Mouse (Mus musculus) adrenal gland, postnatal 36 days (tissue): Measurements from ENCODE around the gene Eno1. TPM values are rescaled to one million over a fixed set of nuclear protein-coding genes. Genes with fewer than 3 reads are reported as not detected.
"Not testable (repeated sequence)": the region's sequence is repeated elsewhere in the genome, so short reads cannot be mapped to it uniquely, and the experiment has no call there.

Experiments
- DNase-seq, 2 experiments: peaks; one replicate each; pipeline ENCODE4 v3.0.0; 2021; ENCODE audit warnings: mixed read lengths in 1 of 2
- total RNA-seq, 2 experiments: library from RNA; stranded (reverse); gene quantifications; 2 replicates each; pipeline ENCODE4 v1.2.3; 2021

Gene Eno1
- total RNA-seq, 2 experiments from 2014 or later: 468 to 482 TPM

DNA sequence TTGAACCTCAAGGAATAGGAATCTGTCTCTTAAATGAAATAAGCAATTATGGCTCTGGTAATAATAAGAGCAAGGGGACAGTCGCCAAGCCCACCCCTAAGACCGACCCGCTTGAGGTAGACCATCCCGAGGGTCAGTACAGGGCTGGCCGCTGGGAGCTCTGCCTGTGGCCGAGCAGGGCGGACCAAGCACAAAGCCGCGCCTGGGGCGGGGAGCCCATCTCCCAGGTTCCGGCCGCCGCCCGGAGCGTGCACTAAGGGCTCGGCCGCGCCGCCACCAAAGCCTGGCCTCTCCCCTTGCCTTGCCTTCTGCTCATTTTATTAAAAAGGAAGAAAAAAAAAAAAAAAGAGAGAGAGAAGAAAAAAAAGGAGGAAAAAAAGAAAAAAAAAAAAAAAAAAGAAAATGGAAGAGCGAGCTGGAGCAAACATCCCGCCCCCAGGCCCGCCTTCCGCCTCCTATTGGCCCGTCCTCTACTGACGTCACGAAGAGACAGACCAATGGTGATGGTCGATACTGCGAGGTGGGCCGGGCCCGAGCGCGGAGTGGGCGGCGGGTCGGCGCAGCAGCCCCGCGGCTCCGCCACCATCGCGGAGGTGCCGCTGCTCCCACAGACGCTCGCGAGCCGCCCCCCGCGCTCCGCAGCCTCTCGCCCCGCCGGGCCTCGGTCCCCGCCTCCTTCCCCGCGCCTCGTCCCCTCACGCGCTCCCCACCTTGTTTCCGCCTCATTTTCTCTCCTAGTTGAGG, 44.7 kb downstream of the Eno1 start, which contains the start of gene Rere:
Rere (plus strand) TSS at position 629 of the 744 bp plus-strand sequence.
- DNase-seq: peak; percentile 97 to 98

DNA sequence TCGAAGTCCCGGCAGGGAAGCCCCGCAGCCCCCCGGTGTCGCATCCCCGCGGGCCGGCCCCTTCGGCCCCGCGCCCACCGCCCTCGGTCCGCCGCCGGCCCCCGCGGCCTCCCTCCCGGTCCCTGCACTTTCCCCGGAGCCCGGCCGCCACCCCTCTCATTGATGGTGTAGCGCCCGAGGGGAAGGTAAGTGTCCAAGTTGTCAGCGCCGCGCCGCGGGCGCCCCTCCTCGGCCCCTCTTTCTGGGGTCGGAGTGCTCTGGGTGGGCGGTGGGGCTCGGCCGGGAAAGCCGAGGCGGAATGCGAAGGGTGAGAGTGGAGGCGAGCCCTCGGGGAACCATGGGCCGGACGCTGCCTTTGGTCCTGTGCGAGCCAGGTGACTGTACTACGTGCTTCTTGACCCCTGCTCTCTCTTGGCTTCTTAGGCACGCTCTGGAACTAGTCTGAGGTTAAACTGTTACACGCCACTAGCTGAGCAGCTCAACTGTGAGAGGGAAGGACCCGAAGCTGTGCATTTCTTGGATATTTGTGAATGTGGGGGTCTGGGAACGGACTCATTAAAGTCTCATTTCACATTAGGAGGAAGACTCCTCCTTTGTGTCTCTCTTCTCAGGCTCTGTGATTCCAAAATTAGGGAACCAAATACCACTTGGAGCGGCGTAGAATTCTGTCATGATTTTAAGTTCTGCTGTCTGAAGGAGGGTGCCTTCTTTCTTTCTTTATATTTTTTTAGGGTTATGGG, 45.5 kb downstream of the Eno1 start:
- DNase-seq: peak; percentile 47 to 66

- DNase-seq: no peak
Measured at GRCm38 (mm10) chr4:150282631-150283334, 46.3 kb downstream of the Eno1 start.

- no peak for DNase-seq
Measured at GRCm38 (mm10) chr4:150283335-150283638, 46.8 kb downstream of the Eno1 start.

DNA sequence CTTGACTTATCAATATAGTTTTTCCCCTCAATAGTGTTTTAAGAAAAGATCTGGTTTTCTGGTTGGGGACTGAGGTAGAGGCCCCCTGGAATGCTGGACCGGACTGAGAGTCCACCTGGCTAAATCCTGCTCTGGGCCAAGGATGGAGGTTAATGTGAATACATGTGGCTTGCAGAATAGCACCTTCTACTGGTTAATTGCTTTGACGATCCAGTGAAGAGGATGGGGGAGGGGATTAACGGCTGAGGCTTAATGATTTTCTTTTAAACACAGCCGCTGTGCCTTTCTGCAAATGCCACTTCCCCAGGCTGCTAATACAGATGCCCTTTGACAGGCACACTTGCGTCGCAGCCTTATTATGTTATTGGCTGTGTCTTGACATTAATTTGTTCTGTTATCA, 47.5 kb downstream of the Eno1 start:
- DNase-seq: no peak

GRCm38 (mm10) chr4:150286980-150287379, 50.5 kb downstream of the Eno1 start:
- no peak for DNase-seq

DNA sequence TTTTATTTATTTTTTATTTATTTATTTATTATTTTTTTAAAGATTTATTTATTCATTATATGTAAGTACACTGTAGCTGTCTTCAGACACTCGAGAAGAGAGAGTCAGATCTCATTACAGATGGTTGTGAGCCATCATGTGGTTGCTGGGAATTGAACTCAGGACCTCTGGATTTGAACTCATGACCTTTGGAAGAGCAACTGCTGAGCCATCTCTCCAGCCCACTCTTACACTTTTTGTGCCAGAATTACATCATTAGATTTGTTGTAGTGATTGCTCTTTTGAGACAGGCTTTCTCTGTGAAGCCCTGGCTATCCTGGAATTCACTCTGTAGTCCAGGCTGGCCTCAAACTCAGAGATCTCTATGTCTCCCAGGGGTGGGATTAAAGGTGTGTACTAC, 50.9 kb downstream of the Eno1 start:
- DNase-seq: not testable (repeated sequence)

- DNase-seq: no peak
Measured at GRCm38 (mm10) chr4:150291900-150292299, 55.4 kb downstream of the Eno1 start.

- DNase-seq: no peak
Measured at GRCm38 (mm10) chr4:150294870-150295269, 58.3 kb downstream of the Eno1 start.

- no peak for DNase-seq
Measured at GRCm38 (mm10) chr4:150295966-150296365, 59.4 kb downstream of the Eno1 start.

Other genes with a start within 250 kb of the Eno1 start
- 100 to 1,000 TPM; 152 to 160 TPM for gene H6pd, start 227.7 kb upstream of the Eno1 start, total RNA-seq
- gene Gpr157, start 149.4 kb upstream of the Eno1 start, total RNA-seq: 1 to 10 TPM in 1 of 2 experiments, under 1 TPM in 1; 0.99 to 1.9 TPM
- gene Slc2a5, start 117.4 kb upstream of the Eno1 start, total RNA-seq: 1 to 10 TPM; 3.7 to 8.5 TPM
- gene Slc2a7, start 87.7 kb upstream of the Eno1 start, total RNA-seq: not detected
- gene Car6, start 35.4 kb upstream of the Eno1 start, total RNA-seq: 1 to 10 TPM in 1 of 2 experiments, under 1 TPM in 1; 0.79 to 1.6 TPM
- gene Rere, start 44.9 kb downstream of the Eno1 start, total RNA-seq: 100 to 1,000 TPM; 114 to 116 TPM